Mouse (Mus musculus) testis, adult 2 months (tissue): ENCODE measurements around the gene Ccdc170.

ENCODE experiments used
- CTCF ChIP-seq: fragments of 200-500 bp; IDR thresholded peaks from 2 replicates; pipeline ENCODE4 v1.5.1; 2012; ENCODE audit warnings: low read depth, mild to moderate bottlenecking, inconsistent platforms, low read length, moderate library complexity; ENCODE audit not compliant: control insufficient read depth, insufficient read depth, insufficient replicate concordance
- POLR2A ChIP-seq: fragments of 200-500 bp; IDR thresholded peaks from 2 replicates; pipeline ENCODE4 v1.6.1; 2012; ENCODE audit warnings: low read depth, mild to moderate bottlenecking, inconsistent platforms, low read length, moderate library complexity; ENCODE audit not compliant: control insufficient read depth

DNA sequence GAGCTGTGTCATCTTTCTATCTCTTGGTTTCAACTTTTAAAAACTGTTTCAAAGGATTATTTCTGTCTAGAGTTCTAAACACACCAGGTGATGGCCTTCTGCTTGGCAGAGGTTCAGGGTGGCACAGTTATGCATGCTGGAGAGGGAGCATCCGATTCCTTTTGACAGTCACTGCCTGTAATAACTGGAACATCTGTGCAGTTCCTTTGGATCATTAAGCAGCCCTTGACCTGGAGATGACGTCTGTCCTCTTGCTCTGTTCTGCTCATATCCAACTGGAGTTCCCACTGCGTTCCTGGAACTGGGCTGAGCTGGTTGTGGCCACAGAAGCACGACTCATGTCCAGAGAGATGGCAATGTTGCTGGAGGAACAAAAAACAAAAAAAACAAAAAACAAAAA lies 107.3 kb downstream of the Ccdc170 start:
- TF ChIP-seq CTCF (no peak), POLR2A (no peak)
